In the genomic region with DNA sequence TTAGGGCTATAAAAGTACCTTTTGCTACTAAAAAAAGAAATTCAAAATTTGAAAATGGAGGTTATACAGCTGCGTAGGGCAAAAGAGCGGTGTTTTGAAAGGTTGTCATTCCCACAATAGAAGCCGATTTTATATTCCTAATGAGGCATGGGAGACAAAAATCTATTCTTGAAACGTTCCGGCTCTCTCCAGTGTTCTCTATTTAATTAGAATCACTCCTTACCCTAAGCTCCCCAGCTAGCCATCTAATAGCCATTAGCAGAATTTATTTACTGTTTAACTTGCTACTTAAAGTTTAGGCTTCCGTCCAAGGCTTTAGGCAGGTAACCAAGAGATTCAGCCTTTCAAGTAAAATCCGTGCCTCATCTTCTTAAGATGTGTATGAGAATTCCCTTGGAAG, we compare ENCODE assay signal across 24 mouse cellular contexts. TPM values are rescaled to one million over a fixed set of nuclear protein-coding genes. Genes with fewer than 3 reads are reported as not detected.
DNase-seq lines count a peak whose midpoint lies in the region; ATAC-seq and TF ChIP-seq lines count a peak whose summit lies in the region.
"Had no signal": no experiment of that assay in that cellular context is flagged by ENCODE, and none has a peak within 500 bp of the region (broad histone marks: within the 10 kb centered on the region; RNA-seq: fewer than 3 reads in every experiment).

No protein-coding gene starts in this region.

- no peak for TF ChIP-seq CTCF in forebrain, postnatal 0 days (IDR thresholded peaks at IDR 0.05; ENCODE audit: low read depth)
- TF ChIP-seq CTCF in brain, embryonic 14.5 days (IDR thresholded peaks at IDR 0.05; ENCODE audit: borderline replicate concordance, extremely low read depth, insufficient read depth, insufficient read length): no peak

- no peaks in the 10 kb centered on the region for H3K9me3 ChIP-seq in forebrain, embryonic 12.5 days
- H3K9me3 ChIP-seq in forebrain, postnatal 0 days (ENCODE audit: low read length): no peaks in the 10 kb centered on the region
- no peaks in the 10 kb centered on the region for H3K9me3 ChIP-seq in forebrain, embryonic 14.5 days (replicated peaks; ENCODE audit: control insufficient read depth, low read length)
- no peaks in the 10 kb centered on the region for H3K9me3 ChIP-seq in forebrain, embryonic 10.5 days
- no peaks in the 10 kb centered on the region for H3K9me3 ChIP-seq in embryonic facial prominence, embryonic 10.5 days

- no peak overlapping the region for H3K4me2 ChIP-seq in forebrain, embryonic 12.5 days
- H3K4me2 ChIP-seq in forebrain, postnatal 0 days (ENCODE audit: low read depth): no peak overlapping the region
- H3K4me2 ChIP-seq in forebrain, embryonic 14.5 days (ENCODE audit: low read length): no peak overlapping the region

- H3K9ac ChIP-seq in forebrain, embryonic 12.5 days: no peak overlapping the region
- no peak overlapping the region for H3K9ac ChIP-seq in forebrain, postnatal 0 days
- H3K9ac ChIP-seq in forebrain, embryonic 14.5 days (ENCODE audit: low read length): no peak overlapping the region

- H3K4me3 ChIP-seq in forebrain, embryonic 12.5 days (replicated peaks): no peak overlapping the region
- no peak overlapping the region for H3K4me3 ChIP-seq in forebrain, postnatal 0 days (ENCODE audit: low read depth, low read length)
- no peak overlapping the region for H3K4me3 ChIP-seq in forebrain, embryonic 14.5 days (ENCODE audit: low read depth, low read length)
- H3K4me3 ChIP-seq in forebrain, embryonic 10.5 days: no peak overlapping the region
- no peak overlapping the region for H3K4me3 ChIP-seq in embryonic facial prominence, embryonic 10.5 days

- H3K36me3 ChIP-seq in forebrain, embryonic 12.5 days (replicated peaks): no peaks in the 10 kb centered on the region
- no peaks in the 10 kb centered on the region for H3K36me3 ChIP-seq in forebrain, postnatal 0 days (ENCODE audit: insufficient read depth)
- no peaks in the 10 kb centered on the region for H3K36me3 ChIP-seq in forebrain, embryonic 14.5 days (ENCODE audit: control insufficient read depth, insufficient read depth, low read length)
- H3K36me3 ChIP-seq in forebrain, embryonic 10.5 days (replicated peaks): no peaks in the 10 kb centered on the region
- H3K36me3 ChIP-seq in embryonic facial prominence, embryonic 10.5 days (replicated peaks): no peaks in the 10 kb centered on the region
- H3K36me3 ChIP-seq: G1E had no signal

- ATAC-seq in forebrain, embryonic 12.5 days (ENCODE audit: low FRiP score): peak; percentile 63; the same call in 1 of the 2 replicates
- no peak for ATAC-seq in forebrain, postnatal 0 days
- no peak for ATAC-seq in forebrain, embryonic 14.5 days
- no peak for ATAC-seq in megakaryocyte progenitor cell, adult 5-6 weeks (replicated peaks; ENCODE audit: poor library complexity)
- ATAC-seq: activated CD4-positive, CD25-positive, alpha-beta regulatory T cell, adult 4 months; CD4-positive, CD25-positive, alpha-beta regulatory T cell, adult 4 months; Patski had no signal

- no peak for TF ChIP-seq POLR2A in brain, embryonic 14.5 days (IDR thresholded peaks at IDR 0.05; ENCODE audit: borderline replicate concordance, extremely low read depth, insufficient read depth, insufficient read length, poor library complexity, severe bottlenecking)

- H3K27ac ChIP-seq in forebrain, embryonic 12.5 days: no peak overlapping the region
- H3K27ac ChIP-seq in forebrain, postnatal 0 days (ENCODE audit: low read depth, low read length): no peak overlapping the region
- H3K27ac ChIP-seq in forebrain, embryonic 14.5 days (ENCODE audit: low read depth, low read length): no peak overlapping the region
- no peak overlapping the region for H3K27ac ChIP-seq in forebrain, embryonic 10.5 days
- no peak overlapping the region for H3K27ac ChIP-seq in embryonic facial prominence, embryonic 10.5 days (replicated peaks)

- no peak for DNase-seq in forebrain, postnatal 0 days
- peak; percentile 33 for DNase-seq in forebrain, embryonic 14.5 days (ENCODE audit: low spot score)
- DNase-seq in forebrain, embryonic 10.5 days (ENCODE audit: extremely low spot score, low spot score): no peak
- DNase-seq in brain, embryonic 14.5 days (ENCODE audit: low read depth): peak; percentile 51
- DNase-seq in embryonic facial prominence, embryonic 10.5 days (ENCODE audit: low spot score): peak; percentile 1
- no peak for DNase-seq in lung, postnatal 4 days
- DNase-seq: adrenal gland, adult 2 months; adrenal gland, adult 8-10 months; adrenal gland, postnatal 10 days; adrenal gland, postnatal 14 days; adrenal gland, postnatal 25 days; adrenal gland, postnatal 36 days; B cell, adult 2 months; cerebellum, adult 11 months; cerebellum, adult 11-12 months; cerebellum, adult 18-20 months had no signal

- peaks cover 2% of the 10 kb centered on the region; the same call in 1 of the 2 replicates for H3K4me1 ChIP-seq in forebrain, embryonic 12.5 days
- no peaks in the 10 kb centered on the region for H3K4me1 ChIP-seq in forebrain, postnatal 0 days (ENCODE audit: insufficient read depth)
- no peaks in the 10 kb centered on the region; the same call in 1 of the 2 replicates for H3K4me1 ChIP-seq in forebrain, embryonic 14.5 days (ENCODE audit: control insufficient read depth, insufficient read depth, low read length)
- peaks cover 14% of the 10 kb centered on the region for H3K4me1 ChIP-seq in forebrain, embryonic 10.5 days
- peaks cover 3% of the 10 kb centered on the region; the same call in 1 of the 2 replicates for H3K4me1 ChIP-seq in embryonic facial prominence, embryonic 10.5 days

- 27% methylated on average over 7 of the region's 7 CpGs for WGBS in forebrain, embryonic 12.5 days
- WGBS in forebrain, postnatal 0 days: 15% methylated on average over 7 of the region's 7 CpGs
- WGBS in forebrain, embryonic 14.5 days: 8% methylated on average over 7 of the region's 7 CpGs
- 50% methylated on average over 7 of the region's 7 CpGs for WGBS in forebrain, embryonic 10.5 days
- 84% methylated on average over 7 of the region's 7 CpGs for WGBS in embryonic facial prominence, embryonic 10.5 days

- peaks cover 20% of the 10 kb centered on the region for H3K27me3 ChIP-seq in forebrain, embryonic 12.5 days
- H3K27me3 ChIP-seq in forebrain, postnatal 0 days (ENCODE audit: insufficient read depth, low read length): no peaks in the 10 kb centered on the region
- H3K27me3 ChIP-seq in forebrain, embryonic 14.5 days (replicated peaks; ENCODE audit: control insufficient read depth, insufficient read depth, low read length): 0 out of 2 replicates have a peak, but pooled peaks cover 2% of the 10 kb centered on the region
- H3K27me3 ChIP-seq in forebrain, embryonic 10.5 days (ENCODE audit: poor library complexity, severe bottlenecking): peaks cover 51% of the 10 kb centered on the region
- no peaks in the 10 kb centered on the region for H3K27me3 ChIP-seq in embryonic facial prominence, embryonic 10.5 days (replicated peaks; ENCODE audit: low read depth, poor library complexity, severe bottlenecking)
- H3K27me3 ChIP-seq: CH12.LX, Patski had no signal

RNA-seq across cellular contexts. Expression of gene Spry2, which starts 20.2 kb away (rescaled TPM):
- polyA plus RNA-seq in forebrain, embryonic 12.5 days (2016; fragmentation: Nextera tagmentation; extraction: Ambion mirVana): 10.0 and 18.2 TPM in 2 replicates
- total RNA-seq in forebrain, postnatal 0 days (2014; rRNA removed): 22.8 and 26.3 TPM in 2 replicates
- polyA plus RNA-seq in forebrain, postnatal 0 days (2015; fragmentation: Nextera tagmentation; extraction: Ambion mirVana): 49.9 and 56.7 TPM in 2 replicates
- polyA plus RNA-seq in forebrain, embryonic 14.5 days (2014; fragmentation: Nextera tagmentation; extraction: Ambion mirVana): 22.9 and 28.0 TPM in 2 replicates
- polyA plus RNA-seq in forebrain, embryonic 10.5 days (2016; fragmentation: Nextera tagmentation; extraction: Ambion mirVana): 24.7 and 27.6 TPM in 2 replicates
- 11.3 and 20.5 TPM in 2 replicates for polyA plus RNA-seq in brain, embryonic 14.5 days (2012; rRNA removed)
- 40.0 and 41.8 TPM in 2 replicates for polyA plus RNA-seq in embryonic facial prominence, embryonic 10.5 days (2016; fragmentation: Nextera tagmentation; extraction: Ambion mirVana)
- total RNA-seq in megakaryocyte progenitor cell, adult 5-6 weeks (2015): 11.6 and 16.3 TPM in 2 replicates
- 7.1 and 9.9 TPM in 2 replicates for total RNA-seq in megakaryocyte progenitor cell, adult 5-6 weeks (2017)
- total RNA-seq: CH12.LX, MEL had no signal
- polyA plus RNA-seq: activated CD4-positive, CD25-positive, alpha-beta regulatory T cell, adult 4 months; G1E had no signal

Comparison
In these comparisons a context has a peak if more than half of its experiments do, and no peak if none do; other contexts are left out.
1. DNase-seq: peak in forebrain, embryonic 14.5 days (single experiment), brain, embryonic 14.5 days (single experiment) and embryonic facial prominence, embryonic 10.5 days (single experiment); none in forebrain, postnatal 0 days (single experiment), forebrain, embryonic 10.5 days (single experiment) and lung, postnatal 4 days (0 of 2).